Mouse (Mus musculus) stomach, embryonic 15.5 days (tissue): ENCODE results near the gene Lhb. TPM values are rescaled to one million over a fixed set of nuclear protein-coding genes. Genes with fewer than 3 reads are reported as not detected.
A peak's percentile ranks its signal among the peaks of the same experiment; 100 is the strongest.

ENCODE experiments used
- ATAC-seq: fragments of 200-750 bp; cut with Nextera tagmentation; 2 replicates; pipeline ENCODE4 v1.8.0; 2017; ENCODE audit warnings: low read depth, moderate number of reproducible peaks, moderate TSS enrichment; ENCODE audit not compliant: insufficient read depth, low FRiP score
- H3K27ac ChIP-seq: fragments of 300-500 bp; sonication (generic); 2 replicates; pipeline ENCODE4 v1.5.1; 2015; ENCODE audit warnings: mild to moderate bottlenecking, inconsistent platforms
- H3K27me3 ChIP-seq: fragments of 300-500 bp; sonication (generic); replicated peaks from 2 replicates; pipeline ENCODE4 v1.6.1; 2015; ENCODE audit warnings: inconsistent platforms
- H3K36me3 ChIP-seq: fragments of 300-500 bp; sonication (generic); 2 replicates; pipeline ENCODE4 v1.6.1; 2015; ENCODE audit warnings: inconsistent platforms
- H3K4me1 ChIP-seq: fragments of 300-500 bp; sonication (generic); 2 replicates; pipeline ENCODE4 v1.6.1; 2015; ENCODE audit warnings: inconsistent platforms
- H3K4me2 ChIP-seq: fragments of 300-500 bp; sonication (generic); 2 replicates; pipeline ENCODE4 v1.6.1; 2015; ENCODE audit warnings: mild to moderate bottlenecking, inconsistent platforms
- H3K4me3 ChIP-seq: fragments of 300-500 bp; sonication (generic); replicated peaks from 2 replicates; pipeline ENCODE4 v1.5.1; 2015; ENCODE audit warnings: inconsistent platforms
- H3K9ac ChIP-seq: fragments of 300-500 bp; sonication (generic); 2 replicates; pipeline ENCODE4 v1.6.1; 2015; ENCODE audit warnings: inconsistent platforms
- H3K9me3 ChIP-seq: fragments of 300-500 bp; sonication (generic); 2 replicates; pipeline ENCODE4 v1.6.1; 2016; ENCODE audit warnings: inconsistent platforms
- WGBS: fragments of 180-500 bp; shearing (Covaris S2); methylation state at CpG from one replicate; pipeline ENCODE4 v1.1.7; 2015; 5-methylcytosine and 5-hydroxymethylcytosine counted together
- microRNA-seq: library from miRNA; unstranded; fragments of <30 nt; microRNA quantifications from one replicate; pipeline ENCODE4, GENCODE M21; 2016
- polyA plus RNA-seq: library from polyadenylated mRNA; unstranded; fragments of >200 nt; fragmentation: Nextera tagmentation; extraction: Ambion mirVana; gene quantifications from 2 replicates; pipeline ENCODE4 v1.2.1, GENCODE M21; 2015

The Lhb gene
- polyA plus RNA-seq, 1 experiment from 2014 or later, result not detected

DNA sequence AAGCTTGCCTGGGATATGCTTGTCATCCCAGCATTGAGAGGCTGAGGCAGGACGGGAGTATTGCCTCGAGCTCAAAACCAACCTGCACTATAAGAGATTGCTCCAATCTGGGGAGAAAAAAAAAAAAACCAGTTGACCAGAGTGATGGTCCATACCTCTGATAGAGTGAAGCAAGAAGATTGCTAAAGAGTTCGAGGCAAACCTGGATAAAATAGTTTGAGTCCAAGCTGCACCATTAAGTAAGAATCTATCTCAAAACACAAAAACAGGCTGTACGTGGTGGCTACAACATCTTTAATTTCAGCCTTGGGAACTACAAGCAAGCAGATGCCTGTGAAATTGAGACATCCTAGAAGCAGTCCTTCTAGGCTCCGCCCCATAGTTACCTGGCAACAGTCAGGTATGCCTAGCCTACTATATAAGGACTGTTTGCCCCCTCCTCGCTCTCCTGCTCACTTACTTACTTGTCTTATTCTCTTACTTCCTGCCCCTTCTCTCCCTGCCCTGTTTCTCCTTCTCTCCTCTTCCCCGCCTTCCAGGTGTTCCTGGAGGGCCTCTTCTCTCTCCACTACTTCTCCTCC lies 46.6 kb downstream of the Lhb start:
- peaks cover 20% of the 10 kb centered on the region for H3K4me1 ChIP-seq
- 35% methylated on average over 7 of the region's 7 CpGs for WGBS
- peak overlapping the region; percentile 73 for H3K4me2 ChIP-seq
- no peaks in the 10 kb centered on the region for H3K27me3 ChIP-seq
- 0 out of 2 replicates have a peak, but pooled peaks have one; percentile 2 for ATAC-seq
- peaks cover 6% of the 10 kb centered on the region; the same call in 1 of the 2 replicates for H3K36me3 ChIP-seq
- peak overlapping the region; percentile 82 for H3K4me3 ChIP-seq
- H3K27ac ChIP-seq, result 0 out of 2 replicates have a peak overlapping the region, but pooled peaks have one; percentile 14
- no peaks in the 10 kb centered on the region for H3K9me3 ChIP-seq
- H3K9ac ChIP-seq, result no peak overlapping the region

DNA sequence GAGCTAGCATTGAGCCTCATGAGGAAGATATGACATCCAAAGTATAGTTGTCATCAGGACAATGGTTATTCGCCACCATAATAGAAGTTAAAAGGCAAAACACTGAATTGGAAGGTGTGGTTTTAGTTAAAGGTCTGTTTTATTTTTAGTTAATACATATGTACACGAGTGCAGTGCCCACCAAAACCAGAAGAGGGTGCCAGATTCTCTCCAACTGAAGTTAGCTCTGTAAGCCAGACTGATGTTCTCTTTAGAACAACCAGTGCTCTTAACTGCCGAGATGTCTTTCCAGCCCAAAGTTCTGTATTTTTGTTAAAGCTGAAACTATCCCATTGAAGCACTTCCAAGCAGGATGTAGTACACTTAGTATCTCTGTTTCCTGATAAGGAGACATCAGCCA lies 50.2 kb downstream of the Lhb start:
- H3K9me3 ChIP-seq, result no peaks in the 10 kb centered on the region
- no peaks in the 10 kb centered on the region for H3K27me3 ChIP-seq
- no peak overlapping the region for H3K9ac ChIP-seq
- peaks cover 15% of the 10 kb centered on the region for H3K4me1 ChIP-seq
- 5% methylated on average over 3 of the region's 3 CpGs for whole genome bisulfite sequencing
- no peak overlapping the region for H3K27ac ChIP-seq
- no peak overlapping the region for H3K4me3 ChIP-seq
- no peak overlapping the region for H3K4me2 ChIP-seq
- no peaks in the 10 kb centered on the region for H3K36me3 ChIP-seq
- no peak for ATAC-seq

Small RNAs within 50 kb of the gene (microRNA-seq; reads per million reads assigned to microRNA genes)
- gene Gm22133, result not detected

Other genes starting within 250 kb of the Lhb start
- not detected in 2 replicates for gene Gfy, start 241.3 kb upstream of the Lhb start, polyA plus RNA-seq
- gene Pth2, start 239.8 kb upstream of the Lhb start, polyA plus RNA-seq, result not detected in 2 replicates
- gene Ccdc155, start 215.9 kb upstream of the Lhb start, polyA plus RNA-seq, result 0.55 and 0.64 TPM in 2 replicates
- 1.1 and 1.4 TPM in 2 replicates for gene Dkkl1, start 208.7 kb upstream of the Lhb start, polyA plus RNA-seq
- gene Tead2, start 205.1 kb upstream of the Lhb start, polyA plus RNA-seq, result 123 and 141 TPM in 2 replicates
- gene Cd37, start 181.7 kb upstream of the Lhb start, polyA plus RNA-seq, result 4.2 and 7.1 TPM in 2 replicates
- gene Slc6a16, start 179.7 kb upstream of the Lhb start, polyA plus RNA-seq, result not detected in 2 replicates
- gene Slc6a21, start 143.3 kb upstream of the Lhb start, polyA plus RNA-seq, result not detected in 2 replicates
- gene Trpm4, start 87.0 kb upstream of the Lhb start, polyA plus RNA-seq, result 23.9 and 26.9 TPM in 2 replicates
- gene Hrc, start 85.5 kb upstream of the Lhb start, polyA plus RNA-seq, result 1.4 and 1.5 TPM in 2 replicates
- gene Ppfia3, start 53.8 kb upstream of the Lhb start, polyA plus RNA-seq, result 4.8 and 5.6 TPM in 2 replicates
- 3.5 and 4.0 TPM in 2 replicates for gene Lin7b, start 50.2 kb upstream of the Lhb start, polyA plus RNA-seq
- gene Snrnp70, start 25.1 kb upstream of the Lhb start, polyA plus RNA-seq, result 225 and 247 TPM in 2 replicates
- gene Kcna7, start 15.2 kb upstream of the Lhb start, polyA plus RNA-seq, result 0.08 TPM in 1 of 2 replicates, not detected in the other
- 2.6 and 2.7 TPM in 2 replicates for gene Ntf5, start 7.1 kb upstream of the Lhb start, polyA plus RNA-seq
- gene Gys1, start 14.0 kb downstream of the Lhb start, polyA plus RNA-seq, result 34.3 and 37.7 TPM in 2 replicates
- 127 and 139 TPM in 2 replicates for gene Ruvbl2, start 17.3 kb downstream of the Lhb start, polyA plus RNA-seq
- gene Ftl1, start 39.1 kb downstream of the Lhb start, polyA plus RNA-seq, result 4,747 and 4,817 TPM in 2 replicates
- 157 and 168 TPM in 2 replicates for gene Bax, start 46.1 kb downstream of the Lhb start, polyA plus RNA-seq
- gene Tulp2, start 61.1 kb downstream of the Lhb start, polyA plus RNA-seq, result 1.4 and 1.8 TPM in 2 replicates
- not detected in 2 replicates for gene Gm45808, start 66.0 kb downstream of the Lhb start, polyA plus RNA-seq
- gene Dhdh, start 68.0 kb downstream of the Lhb start, polyA plus RNA-seq, result 3.5 and 3.7 TPM in 2 replicates
- gene Nucb1, start 89.6 kb downstream of the Lhb start, polyA plus RNA-seq, result 214 and 230 TPM in 2 replicates
- 21.1 and 36.1 TPM in 2 replicates for gene Ppp1r15a, start 105.4 kb downstream of the Lhb start, polyA plus RNA-seq
- gene Plekha4, start 105.5 kb downstream of the Lhb start, polyA plus RNA-seq, result 2.9 TPM in 2 replicates
- gene Hsd17b14, start 134.1 kb downstream of the Lhb start, polyA plus RNA-seq, result 2.2 and 3.9 TPM in 2 replicates
- 78.8 and 87.1 TPM in 2 replicates for gene Bcat2, start 149.3 kb downstream of the Lhb start, polyA plus RNA-seq
- 0.18 and 0.41 TPM in 2 replicates for gene Fgf21, start 194.7 kb downstream of the Lhb start, polyA plus RNA-seq
- gene Fut1, start 196.5 kb downstream of the Lhb start, polyA plus RNA-seq, result 0.76 and 0.84 TPM in 2 replicates
- 0.19 and 0.31 TPM in 2 replicates for gene Izumo1, start 201.0 kb downstream of the Lhb start, polyA plus RNA-seq
- 11.0 and 11.6 TPM in 2 replicates for gene Rasip1, start 206.7 kb downstream of the Lhb start, polyA plus RNA-seq
- gene Mamstr, start 219.2 kb downstream of the Lhb start, polyA plus RNA-seq, result 7.4 and 9.5 TPM in 2 replicates
- gene Fut2, start 245.6 kb downstream of the Lhb start, polyA plus RNA-seq, result 5.2 and 6.7 TPM in 2 replicates